Mouse (Mus musculus): Measurements from ENCODE around the gene Pcbp3.

- no peak for TF ChIP-seq CTCF (conservative IDR thresholded peaks at IDR 0.05; ENCODE audit: insufficient read depth, insufficient read length, low read depth, low read length)
- no peak for TF ChIP-seq POLR2A (IDR thresholded peaks at IDR 0.05; ENCODE audit: low read depth, low read length)
Observed at GRCm38 (mm10) chr10:76725682-76726285, 235.9 kb downstream of the Pcbp3 start, which contains the start of gene Col6a1.
